Mouse (Mus musculus) CH12.LX (cell line): ENCODE measurements around the gene Snai3. TPM values are rescaled to one million over a fixed set of nuclear protein-coding genes. Genes with fewer than 3 reads are reported as not detected.

Experiments
- DNase-seq: peaks from one replicate; pipeline ENCODE4 v3.0.0-alpha.2; 2013; ENCODE audit errors: extremely low read depth
- H3K27ac ChIP-seq: 2 replicates; pipeline ENCODE4 v1.5.1; 2012; ENCODE audit warnings: low read depth, mild to moderate bottlenecking, control low read depth, moderate library complexity; ENCODE audit not compliant: insufficient read depth
- H3K27me3 ChIP-seq: replicated peaks from 2 replicates; pipeline ENCODE3; 2012; ENCODE audit warnings: inconsistent platforms
- H3K36me3 ChIP-seq, 2 experiments: replicated peaks in 1 of 2; 2 replicates each; pipeline versions ENCODE3 to v1.6.1; 2012; ENCODE audit warnings: inconsistent platforms in 1 of 2, low read length in 1 of 2, mild to moderate bottlenecking in 1 of 2, mixed read lengths in 1 of 2, moderate library complexity in 1 of 2; ENCODE audit not compliant: control insufficient read depth in 1 of 2, insufficient read depth in 1 of 2
- H3K4me1 ChIP-seq, 2 experiments: 2 replicates each; pipeline ENCODE4 v1.6.1; 2012; ENCODE audit warnings: inconsistent platforms in 1 of 2, moderate library complexity in 1 of 2; ENCODE audit not compliant: insufficient read depth in 2 of 2, control insufficient read depth in 1 of 2
- H3K4me2 ChIP-seq: 2 replicates; pipeline ENCODE4 v1.6.1; 2012; ENCODE audit warnings: low read depth, mild to moderate bottlenecking, control low read depth; ENCODE audit not compliant: poor library complexity, insufficient read depth, severe bottlenecking
- H3K4me3 ChIP-seq, 3 experiments: fragments of 150-350 bp in 1 of 3; sonication (generic) in 1 of 3; replicated peaks in 1 of 3; 2 replicates each; pipeline versions ENCODE3 to v1.5.1; 2011 to 2012; ENCODE audit warnings: low read depth in 2 of 3, low read length in 2 of 3, mild to moderate bottlenecking in 2 of 3, moderate library complexity in 2 of 3, control low read depth in 1 of 3, improper control_type of control experiment in 1 of 3, inconsistent platforms in 1 of 3, mixed read lengths in 1 of 3; ENCODE audit not compliant: poor library complexity in 1 of 3
- H3K79me2 ChIP-seq: replicated peaks from 2 replicates; pipeline ENCODE4 v1.6.1; 2012; ENCODE audit warnings: mild to moderate bottlenecking, moderate library complexity; ENCODE audit not compliant: control insufficient read depth, poor library complexity, insufficient read depth, severe bottlenecking; ENCODE audit errors: extremely low read depth
- H3K9ac ChIP-seq: 2 replicates; pipeline ENCODE4 v1.6.1; 2012; ENCODE audit warnings: low read depth, mild to moderate bottlenecking, control low read depth, moderate library complexity; ENCODE audit not compliant: insufficient read depth
- H3K9me3 ChIP-seq: replicated peaks from 2 replicates; pipeline ENCODE3; 2012; ENCODE audit warnings: low read length, inconsistent platforms, mixed read lengths
- BHLHE40 ChIP-seq: IDR thresholded peaks from 2 replicates; pipeline ENCODE4 v1.6.1; 2011; ENCODE audit warnings: mild to moderate bottlenecking, low read depth, low read length, improper control_type of control experiment
- CTCF ChIP-seq, 2 experiments: IDR thresholded peaks in 1 of 2; conservative IDR thresholded peaks in 1 of 2; 2 replicates each; pipeline ENCODE4 v1.5.1; 2011 to 2012; ENCODE audit warnings: low read depth in 2 of 2, low read length in 2 of 2, improper control_type of control experiment in 1 of 2, inconsistent platforms in 1 of 2, mild to moderate bottlenecking in 1 of 2, moderate library complexity in 1 of 2
- ELF1 ChIP-seq: IDR thresholded peaks from 2 replicates; pipeline ENCODE4 v1.6.1; 2014; ENCODE audit warnings: low read depth, mild to moderate bottlenecking, inconsistent platforms, low read length, improper control_type of control experiment
- EP300 ChIP-seq: IDR thresholded peaks from 2 replicates; pipeline ENCODE4 v1.6.1; 2011; ENCODE audit warnings: low read length, improper control_type of control experiment
- ETS1 ChIP-seq: conservative IDR thresholded peaks from 2 replicates; pipeline ENCODE4 v1.6.1; 2012; ENCODE audit warnings: low read depth, mild to moderate bottlenecking, inconsistent platforms, low read length, improper control_type of control experiment, moderate library complexity
- HCFC1 ChIP-seq: IDR thresholded peaks from 2 replicates; pipeline ENCODE4 v1.6.1; 2012; ENCODE audit warnings: low read depth, mild to moderate bottlenecking, inconsistent platforms, low read length, improper control_type of control experiment
- IRF4 ChIP-seq: IDR thresholded peaks from 2 replicates; pipeline ENCODE4 v1.6.1; 2014; ENCODE audit warnings: low read depth, mild to moderate bottlenecking, inconsistent platforms, low read length, improper control_type of control experiment
- JUN ChIP-seq: IDR thresholded peaks from 2 replicates; pipeline ENCODE4 v1.6.1; 2011; ENCODE audit warnings: low read depth, mild to moderate bottlenecking, low read length, improper control_type of control experiment, moderate library complexity; ENCODE audit not compliant: insufficient read depth
- JUND ChIP-seq: conservative IDR thresholded peaks from 2 replicates; pipeline ENCODE4 v1.6.1; 2011; ENCODE audit warnings: low read depth, low read length, improper control_type of control experiment
- KAT2A ChIP-seq: IDR thresholded peaks from 2 replicates; pipeline ENCODE4 v1.6.1; 2012; ENCODE audit warnings: low read length, improper control_type of control experiment, inconsistent platforms; ENCODE audit not compliant: insufficient replicate concordance
- MAFK ChIP-seq: IDR thresholded peaks from 2 replicates; pipeline ENCODE4 v1.6.1; 2011; ENCODE audit warnings: low read length, improper control_type of control experiment; ENCODE audit not compliant: insufficient replicate concordance
- MAX ChIP-seq: IDR thresholded peaks from 2 replicates; pipeline ENCODE4 v1.6.1; 2011; ENCODE audit warnings: low read length, improper control_type of control experiment
- MAZ ChIP-seq: IDR thresholded peaks from 2 replicates; pipeline ENCODE4 v1.6.1; 2012; ENCODE audit warnings: low read depth, mild to moderate bottlenecking, inconsistent platforms, low read length, improper control_type of control experiment, moderate library complexity
- MEF2A ChIP-seq: IDR thresholded peaks from 2 replicates; pipeline ENCODE4 v1.6.1; 2014; ENCODE audit warnings: low read depth, mild to moderate bottlenecking, inconsistent platforms, low read length, improper control_type of control experiment, borderline replicate concordance
- MYC ChIP-seq: IDR thresholded peaks from 2 replicates; pipeline ENCODE4 v1.6.1; 2011; ENCODE audit warnings: low read depth, mild to moderate bottlenecking, improper control_type of control experiment, low read length
- NELFE ChIP-seq: IDR thresholded peaks from 2 replicates; pipeline ENCODE4 v1.6.1; 2011; ENCODE audit warnings: low read depth, low read length, improper control_type of control experiment
- NRF1 ChIP-seq: IDR thresholded peaks from 2 replicates; pipeline ENCODE4 v1.6.1; 2014; ENCODE audit warnings: low read depth, mild to moderate bottlenecking, inconsistent platforms, low read length, improper control_type of control experiment, moderate library complexity
- PAX5 ChIP-seq: IDR thresholded peaks from 2 replicates; pipeline ENCODE4 v1.6.1; 2012; ENCODE audit warnings: low read length, inconsistent platforms, mixed read lengths
- POLR2AphosphoS2 ChIP-seq: IDR thresholded peaks from 2 replicates; pipeline ENCODE4 v1.6.1; 2011; ENCODE audit warnings: low read depth, low read length, improper control_type of control experiment
- RAD21 ChIP-seq: IDR thresholded peaks from 2 replicates; pipeline ENCODE4 v1.6.1; 2011; ENCODE audit warnings: low read depth, mild to moderate bottlenecking, low read length, improper control_type of control experiment, moderate library complexity
- RCOR1 ChIP-seq: conservative IDR thresholded peaks from 2 replicates; pipeline ENCODE4 v1.6.1; 2012; ENCODE audit warnings: low read depth, mild to moderate bottlenecking, inconsistent platforms, low read length, improper control_type of control experiment
- SIN3A ChIP-seq: IDR thresholded peaks from 2 replicates; pipeline ENCODE4 v1.6.1; 2012; ENCODE audit warnings: low read length, improper control_type of control experiment, inconsistent platforms
- SMC3 ChIP-seq: IDR thresholded peaks from 2 replicates; pipeline ENCODE4 v1.6.1; 2011; ENCODE audit warnings: low read depth, low read length, improper control_type of control experiment
- TCF12 ChIP-seq: IDR thresholded peaks from 2 replicates; pipeline ENCODE4 v1.6.1; 2014; ENCODE audit warnings: low read depth, mild to moderate bottlenecking, inconsistent platforms, low read length, improper control_type of control experiment
- ZKSCAN1 ChIP-seq: IDR thresholded peaks from 2 replicates; pipeline ENCODE4 v1.6.1; 2012; ENCODE audit warnings: low read depth, inconsistent platforms, low read length, improper control_type of control experiment, borderline replicate concordance
- ZMIZ1 ChIP-seq: IDR thresholded peaks from 2 replicates; pipeline ENCODE4 v1.6.1; 2012; ENCODE audit warnings: low read depth, mild to moderate bottlenecking, inconsistent platforms, low read length, improper control_type of control experiment
- ZNF384 ChIP-seq: IDR thresholded peaks from 2 replicates; pipeline ENCODE4 v1.6.1; 2012; ENCODE audit warnings: low read depth, low read length, improper control_type of control experiment, inconsistent platforms
- dilution Hi-C: fragments of 300-500 bp; cut with MboI; formaldehyde crosslinking; loops from 2 replicates; pipeline ENCODE4 v1.14.3; 2020; ENCODE audit warnings: low sequenced_read_pairs; ENCODE audit not compliant: extremely low pct_unique_long_range_greater_than_20kb, extremely low pct_ligation_motif_present
- in situ Hi-C: fragments of 300-500 bp; cut with MboI; formaldehyde crosslinking; loops from 3 replicates; pipeline ENCODE4 v1.14.3; 2019; ENCODE audit warnings: low sequenced_read_pairs, low pct_ligation_motif_present, low pct_unique_long_range_greater_than_20kb, mixed read lengths
- polyA plus RNA-seq: library from polyadenylated mRNA; unstranded; fragments of >175 nt; gene quantifications from 2 replicates; pipeline ENCODE4 v1.2.1, GENCODE M21; 2012; ENCODE audit warnings: low read depth; ENCODE audit not compliant: insufficient read length
- total RNA-seq, 2 experiments: library from RNA; depleted of rRNA; stranded (reverse); fragments of 300-350 nt in 1 of 2; fragments of >200 nt in 1 of 2; gene quantifications; 2 replicates each; pipeline ENCODE4 v1.2.3; 2012 to 2014

Gene Snai3
- total and polyA plus RNA-seq, 3 experiments = 0.19 to 0.47 (median 0.44) TPM

DNA sequence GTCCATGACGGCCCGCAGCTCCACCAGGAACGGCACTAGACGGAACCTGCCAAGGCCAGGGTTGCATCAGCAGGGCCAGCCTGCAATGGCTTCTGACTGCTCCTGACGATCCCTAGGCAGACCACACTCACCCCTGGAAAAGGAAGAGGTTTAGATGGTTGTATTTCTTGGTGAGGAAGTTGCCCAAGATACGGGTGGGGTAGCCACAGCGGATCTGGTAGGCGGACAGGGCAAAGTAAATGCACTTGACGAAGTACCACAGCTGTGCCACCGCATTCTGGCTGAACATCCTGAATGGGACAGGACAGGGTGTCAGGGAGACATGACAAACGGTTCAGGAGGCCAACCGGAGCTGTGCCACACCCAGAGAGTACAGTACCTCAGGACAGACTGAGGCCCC, 24.3 kb upstream of the Snai3 start:
- Histone ChIP-seq H3K27ac (no peak overlapping the region), H3K36me3 (peaks cover 98 to 100% of the 10 kb centered on the region in 2 experiments), H3K79me2 (no peaks in the 10 kb centered on the region), H3K4me1 (peaks cover 3 to 4% of the 10 kb centered on the region in 2 experiments; a peak in 1 of 4 replicates), H3K27me3 (no peaks in the 10 kb centered on the region), H3K4me3 (no peak overlapping the region), H3K4me2 (no peak overlapping the region), H3K9ac (no peak overlapping the region), H3K9me3 (peaks cover 12% of the 10 kb centered on the region)
- 0 out of 2 replicates have a peak, but pooled peaks have one; percentile 19 for TF ChIP-seq POLR2AphosphoS2
- TF ChIP-seq SIN3A = no peak
- DNase-seq = no peak
- in situ Hi-C loops = no loop called here
- dilution Hi-C loops = no loop called here

DNA sequence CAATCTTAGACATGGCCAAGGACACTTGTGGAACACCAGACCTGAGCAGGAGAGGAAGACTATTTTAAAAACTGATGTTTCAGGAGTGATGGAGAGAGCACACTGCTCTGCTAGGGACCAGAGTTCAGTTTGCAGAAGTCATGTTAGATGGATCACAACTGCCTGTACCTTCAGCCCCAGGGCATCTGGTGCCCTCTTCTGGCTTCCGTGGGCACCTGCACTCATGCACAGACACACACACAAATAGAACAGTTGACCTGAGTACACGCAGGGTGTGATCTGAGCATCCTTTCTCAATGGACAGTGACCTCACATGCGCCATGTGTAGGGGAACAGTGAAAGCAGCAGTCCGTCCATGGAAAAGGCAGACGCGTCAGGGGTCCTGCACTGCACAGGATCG, 23.3 kb upstream of the Snai3 start:
- Histone ChIP-seq H3K9me3 (peaks cover 12% of the 10 kb centered on the region), H3K27ac (no peak overlapping the region; the same call in 1 of the 2 replicates), H3K36me3 (peaks cover 98 to 100% of the 10 kb centered on the region in 2 experiments), H3K9ac (no peak overlapping the region), H3K4me2 (no peak overlapping the region), H3K4me3 (no peak overlapping the region), H3K27me3 (no peaks in the 10 kb centered on the region), H3K4me1 (no peaks in the 10 kb centered on the region), H3K79me2 (no peaks in the 10 kb centered on the region)
- dilution Hi-C loops = no loop called here
- in situ Hi-C loops = no loop called here
- DNase-seq = peak; percentile 26
- TF ChIP-seq CTCF (conservative IDR thresholded peaks at IDR 0.05 in 1 of 2, IDR thresholded peaks at IDR 0.05 in 1 of 2; ENCODE audit: low read depth in 2 of 2, low read length in 2 of 2) = peak; percentile 31 to 46; a peak in 3 of 4 replicates
- TF ChIP-seq BHLHE40 = no peak
- no peak for TF ChIP-seq ELF1
- no peak for TF ChIP-seq MAZ
- peak; percentile 25 for TF ChIP-seq SMC3
- no peak for TF ChIP-seq JUN
- no peak for TF ChIP-seq EP300
- peak; percentile 36 for TF ChIP-seq RAD21

- Histone ChIP-seq H3K27me3 (no peaks in the 10 kb centered on the region), H3K9ac (no peak overlapping the region), H3K4me2 (no peak overlapping the region), H3K4me1 (peaks cover 0 to 4% of the 10 kb centered on the region in 2 experiments; a peak in 2 of 4 replicates), H3K36me3 (peaks cover 96 to 98% of the 10 kb centered on the region in 2 experiments), H3K9me3 (peaks cover 12% of the 10 kb centered on the region), H3K4me3 (no peak overlapping the region), H3K79me2 (no peaks in the 10 kb centered on the region), H3K27ac (no peak overlapping the region)
- in situ Hi-C loops = no loop called here
- no peak for DNase-seq
- dilution Hi-C loops = no loop called here
- TF ChIP-seq TCF12 = no peak
- no peak for TF ChIP-seq RCOR1
- no peak for TF ChIP-seq ZMIZ1
- no peak for TF ChIP-seq JUN
- TF ChIP-seq MAX = no peak
- TF ChIP-seq PAX5 = no peak
- TF ChIP-seq JUND = no peak
- no peak for TF ChIP-seq IRF4
- no peak for TF ChIP-seq NELFE
- no peak for TF ChIP-seq MEF2A
- TF ChIP-seq MYC = no peak
- TF ChIP-seq ZNF384 = no peak
- no peak for TF ChIP-seq NRF1
- no peak for TF ChIP-seq POLR2AphosphoS2
- TF ChIP-seq ZKSCAN1 = no peak
- TF ChIP-seq KAT2A = no peak
- no peak for TF ChIP-seq MAFK
- no peak for TF ChIP-seq HCFC1
- no peak for TF ChIP-seq ETS1
Measured at GRCm38 (mm10) chr8:122482448-122482847, 21.9 kb upstream of the Snai3 start.
